Mouse (Mus musculus): Measurements from ENCODE around the gene Catsperg1.

- TF ChIP-seq CTCF (IDR thresholded peaks at IDR 0.05; ENCODE audit: insufficient read depth, low read length): no peak
- no peak for TF ChIP-seq POLR2A (IDR thresholded peaks at IDR 0.05; ENCODE audit: borderline replicate concordance, extremely low read depth, low read depth, low read length)
Observed at GRCm38 (mm10) chr7:29178106-29178505, 35.7 kb downstream of the Catsperg1 start.

All from lung, adult 2 months (tissue).